Mouse (Mus musculus) embryonic facial prominence, embryonic 11.5 days (tissue): ENCODE measurements around the gene Tpcn2. TPM values are rescaled to one million over a fixed set of nuclear protein-coding genes. Genes with fewer than 3 reads are reported as not detected.

Experiments
- ATAC-seq: fragments of 200-750 bp; cut with Nextera tagmentation; replicated peaks from 2 replicates; pipeline ENCODE4 v1.8.0; 2017; ENCODE audit warnings: low read depth; ENCODE audit not compliant: insufficient number of reproducible peaks, low FRiP score, low TSS enrichment
- DNase-seq: peaks from one replicate; pipeline ENCODE4 v3.0.0-alpha.2; 2015; ENCODE audit warnings: low spot score
- H3K27ac ChIP-seq: fragments of 300-500 bp; sonication (generic); replicated peaks from 2 replicates; pipeline ENCODE4 v1.5.1; 2014; ENCODE audit warnings: mild to moderate bottlenecking, low read depth, low read length, control low read depth
- H3K27me3 ChIP-seq: fragments of 300-500 bp; sonication (generic); 2 replicates; pipeline ENCODE4 v1.6.1; 2014; ENCODE audit warnings: mild to moderate bottlenecking, low read length, moderate library complexity, mixed read lengths; ENCODE audit not compliant: control insufficient read depth, insufficient read depth
- H3K36me3 ChIP-seq: fragments of 300-500 bp; sonication (generic); replicated peaks from 2 replicates; pipeline ENCODE4 v1.6.1; 2014; ENCODE audit warnings: low read depth, mild to moderate bottlenecking, low read length, moderate library complexity, mixed read lengths; ENCODE audit not compliant: control insufficient read depth, insufficient read depth
- H3K4me1 ChIP-seq: fragments of 300-500 bp; sonication (generic); 2 replicates; pipeline ENCODE4 v1.6.1; 2014; ENCODE audit warnings: low read length, mixed read lengths; ENCODE audit not compliant: control insufficient read depth, insufficient read depth
- H3K4me2 ChIP-seq: fragments of 300-500 bp; sonication (generic); 2 replicates; pipeline ENCODE4 v1.6.1; 2014; ENCODE audit warnings: low read depth, mild to moderate bottlenecking, control low read depth, low read length, moderate library complexity
- H3K4me3 ChIP-seq: fragments of 300-500 bp; sonication (generic); 2 replicates; pipeline ENCODE4 v1.5.1; 2014; ENCODE audit warnings: low read depth, low read length, control low read depth
- H3K9ac ChIP-seq: fragments of 300-500 bp; sonication (generic); replicated peaks from 2 replicates; pipeline ENCODE4 v1.6.1; 2014; ENCODE audit warnings: mild to moderate bottlenecking, control low read depth, low read length
- H3K9me3 ChIP-seq: fragments of 300-500 bp; sonication (generic); replicated peaks from 2 replicates; pipeline ENCODE4 v1.6.1; 2016; ENCODE audit warnings: mild to moderate bottlenecking, low read length, inconsistent platforms, mixed read lengths; ENCODE audit not compliant: control insufficient read depth
- WGBS: fragments of 180-500 bp; shearing (Covaris S2); extraction: QIAGEN DNeasy Blood & Tissue Kit; methylation state at CpG from one replicate; pipeline ENCODE4 v1.1.7; 2014; 5-methylcytosine and 5-hydroxymethylcytosine counted together
- polyA plus RNA-seq: library from polyadenylated mRNA; unstranded; fragments of >200 nt; fragmentation: Nextera tagmentation; extraction: Ambion mirVana; gene quantifications from 2 replicates; pipeline ENCODE4 v1.2.1, GENCODE M21; 2014

Gene Tpcn2
- polyA plus RNA-seq, 1 experiment from 2014 or later: 2.2 TPM

GRCm38 (mm10) chr7:145302488-145303285 is 18.9 kb upstream of the Tpcn2 start:
- Histone ChIP-seq H3K27ac (no peak overlapping the region), H3K4me2 (peak overlapping the region; percentile 42), H3K4me1 (no peaks in the 10 kb centered on the region), H3K9ac (peak overlapping the region; percentile 32), H3K36me3 (no peaks in the 10 kb centered on the region), H3K4me3 (peak overlapping the region; percentile 10; the same call in 1 of the 2 replicates), H3K9me3 (no peaks in the 10 kb centered on the region), H3K27me3 (no peaks in the 10 kb centered on the region)
- WGBS: 4% methylated on average over 20 of the region's 20 CpGs
- ATAC-seq (peak; percentile 90), DNase-seq (peak; percentile 89)

- Histone ChIP-seq H3K4me1 (no peaks in the 10 kb centered on the region), H3K27me3 (no peaks in the 10 kb centered on the region), H3K27ac (no peak overlapping the region), H3K4me3 (no peak overlapping the region), H3K36me3 (no peaks in the 10 kb centered on the region), H3K4me2 (no peak overlapping the region), H3K9ac (no peak overlapping the region), H3K9me3 (no peaks in the 10 kb centered on the region)
- 90% methylated on average over 6 of the region's 6 CpGs for WGBS
- DNase-seq (no peak), ATAC-seq (no peak)
These were observed 17.7 kb upstream of the Tpcn2 start for GRCm38 (mm10) chr7:145301341-145302005.

- H3K4me1 ChIP-seq: no peaks in the 10 kb centered on the region
- ATAC-seq: no peak
These were observed 17.2 kb upstream of the Tpcn2 start for GRCm38 (mm10) chr7:145301008-145301340.

GRCm38 (mm10) chr7:145300321-145301007 is 16.7 kb upstream of the Tpcn2 start, which contains the start of gene Mrgprf:
Mrgprf (plus strand) TSS chr7:145300828.
- H3K9me3 ChIP-seq: no peaks in the 10 kb centered on the region
- no peak for ATAC-seq
- no peaks in the 10 kb centered on the region for H3K27me3 ChIP-seq
- WGBS: 36% methylated on average over 12 of the region's 13 CpGs
- H3K4me2 ChIP-seq: no peak within 1 kb of the TSS
- no peaks in the 10 kb centered on the region for H3K36me3 ChIP-seq
- no peak within 1 kb of the TSS for H3K4me3 ChIP-seq
- no peaks in the 10 kb centered on the region for H3K4me1 ChIP-seq
- no peak within 1 kb of the TSS for H3K27ac ChIP-seq
- DNase-seq: no peak
- H3K9ac ChIP-seq: no peak within 1 kb of the TSS

More at GRCm38 (mm10) chr7:145301008-145301340, 17.2 kb upstream of the Tpcn2 start:
- Histone ChIP-seq H3K27me3 (no peaks in the 10 kb centered on the region), H3K36me3 (no peaks in the 10 kb centered on the region), H3K27ac (no peak overlapping the region), H3K4me3 (no peak overlapping the region), H3K9ac (no peak overlapping the region), H3K4me2 (no peak overlapping the region), H3K9me3 (no peaks in the 10 kb centered on the region)
- no peak for DNase-seq

- no peaks in the 10 kb centered on the region for H3K4me1 ChIP-seq
- no peak overlapping the region for H3K9ac ChIP-seq
- no peak overlapping the region for H3K27ac ChIP-seq
- no peaks in the 10 kb centered on the region for H3K36me3 ChIP-seq
- no peak overlapping the region for H3K4me2 ChIP-seq
- no peaks in the 10 kb centered on the region for H3K27me3 ChIP-seq
- H3K4me3 ChIP-seq: no peak overlapping the region
- WGBS: 64% methylated on average over 7 of the region's 7 CpGs
- no peak for DNase-seq
- H3K9me3 ChIP-seq: no peaks in the 10 kb centered on the region
- ATAC-seq: no peak
These were observed 15.9 kb upstream of the Tpcn2 start for GRCm38 (mm10) chr7:145299562-145300320.

- no peaks in the 10 kb centered on the region for H3K4me1 ChIP-seq
- H3K27me3 ChIP-seq: no peaks in the 10 kb centered on the region
- no peak overlapping the region for H3K4me2 ChIP-seq
- ATAC-seq: no peak
- no peaks in the 10 kb centered on the region for H3K9me3 ChIP-seq
- H3K36me3 ChIP-seq: no peaks in the 10 kb centered on the region
- H3K27ac ChIP-seq: no peak overlapping the region
- 64% methylated on average over 3 of the region's 3 CpGs for WGBS
- no peak for DNase-seq
- H3K4me3 ChIP-seq: no peak overlapping the region
- H3K9ac ChIP-seq: no peak overlapping the region
These were observed 15.1 kb upstream of the Tpcn2 start for GRCm38 (mm10) chr7:145298666-145299490.

GRCm38 (mm10) chr7:145293859-145294258 is 10.0 kb upstream of the Tpcn2 start:
- no peaks in the 10 kb centered on the region for H3K36me3 ChIP-seq
- no peaks in the 10 kb centered on the region for H3K9me3 ChIP-seq
- no peak for ATAC-seq
- no peak overlapping the region for H3K4me3 ChIP-seq
- WGBS: 38% methylated on average over 6 of the region's 6 CpGs
- H3K27me3 ChIP-seq: no peaks in the 10 kb centered on the region
- H3K27ac ChIP-seq: no peak overlapping the region
- no peak for DNase-seq
- no peak overlapping the region for H3K9ac ChIP-seq
- no peak overlapping the region for H3K4me2 ChIP-seq
- no peaks in the 10 kb centered on the region for H3K4me1 ChIP-seq
